Mouse (Mus musculus) CH12.LX (cell line): ENCODE data around the gene Catsperz. TPM values are rescaled to one million over a fixed set of nuclear protein-coding genes. Genes with fewer than 3 reads are reported as not detected.

Source experiments
- DNase-seq: peaks from one replicate; pipeline ENCODE4 v3.0.0-alpha.2; 2013; ENCODE audit errors: extremely low read depth
- H3K27ac ChIP-seq: 2 replicates; pipeline ENCODE4 v1.5.1; 2012; ENCODE audit warnings: low read depth, mild to moderate bottlenecking, control low read depth, moderate library complexity; ENCODE audit not compliant: insufficient read depth
- H3K27me3 ChIP-seq: replicated peaks from 2 replicates; pipeline ENCODE3; 2012; ENCODE audit warnings: inconsistent platforms
- H3K36me3 ChIP-seq, 2 experiments: replicated peaks in 1 of 2; 2 replicates each; pipeline versions ENCODE3 to v1.6.1; 2012; ENCODE audit warnings: inconsistent platforms in 1 of 2, low read length in 1 of 2, mild to moderate bottlenecking in 1 of 2, mixed read lengths in 1 of 2, moderate library complexity in 1 of 2; ENCODE audit not compliant: control insufficient read depth in 1 of 2, insufficient read depth in 1 of 2
- H3K4me1 ChIP-seq, 2 experiments: 2 replicates each; pipeline ENCODE4 v1.6.1; 2012; ENCODE audit warnings: inconsistent platforms in 1 of 2, moderate library complexity in 1 of 2; ENCODE audit not compliant: insufficient read depth in 2 of 2, control insufficient read depth in 1 of 2
- H3K4me2 ChIP-seq: 2 replicates; pipeline ENCODE4 v1.6.1; 2012; ENCODE audit warnings: low read depth, mild to moderate bottlenecking, control low read depth; ENCODE audit not compliant: poor library complexity, insufficient read depth, severe bottlenecking
- H3K4me3 ChIP-seq, 3 experiments: fragments of 150-350 bp in 1 of 3; sonication (generic) in 1 of 3; replicated peaks in 1 of 3; 2 replicates each; pipeline versions ENCODE3 to v1.5.1; 2011 to 2012; ENCODE audit warnings: low read depth in 2 of 3, low read length in 2 of 3, mild to moderate bottlenecking in 2 of 3, moderate library complexity in 2 of 3, control low read depth in 1 of 3, improper control_type of control experiment in 1 of 3, inconsistent platforms in 1 of 3, mixed read lengths in 1 of 3; ENCODE audit not compliant: poor library complexity in 1 of 3
- H3K79me2 ChIP-seq: replicated peaks from 2 replicates; pipeline ENCODE4 v1.6.1; 2012; ENCODE audit warnings: mild to moderate bottlenecking, moderate library complexity; ENCODE audit not compliant: control insufficient read depth, poor library complexity, insufficient read depth, severe bottlenecking; ENCODE audit errors: extremely low read depth
- H3K9ac ChIP-seq: 2 replicates; pipeline ENCODE4 v1.6.1; 2012; ENCODE audit warnings: low read depth, mild to moderate bottlenecking, control low read depth, moderate library complexity; ENCODE audit not compliant: insufficient read depth
- H3K9me3 ChIP-seq: replicated peaks from 2 replicates; pipeline ENCODE3; 2012; ENCODE audit warnings: low read length, inconsistent platforms, mixed read lengths
- BHLHE40 ChIP-seq: IDR thresholded peaks from 2 replicates; pipeline ENCODE4 v1.6.1; 2011; ENCODE audit warnings: mild to moderate bottlenecking, low read depth, low read length, improper control_type of control experiment
- CHD1 ChIP-seq: IDR thresholded peaks from 2 replicates; pipeline ENCODE4 v1.6.1; 2012; ENCODE audit warnings: low read depth, low read length, improper control_type of control experiment, inconsistent platforms
- CHD2 ChIP-seq: IDR thresholded peaks from 2 replicates; pipeline ENCODE4 v1.6.1; 2011; ENCODE audit warnings: low read length, improper control_type of control experiment
- CTCF ChIP-seq, 2 experiments: IDR thresholded peaks in 1 of 2; conservative IDR thresholded peaks in 1 of 2; 2 replicates each; pipeline ENCODE4 v1.5.1; 2011 to 2012; ENCODE audit warnings: low read depth in 2 of 2, low read length in 2 of 2, improper control_type of control experiment in 1 of 2, inconsistent platforms in 1 of 2, mild to moderate bottlenecking in 1 of 2, moderate library complexity in 1 of 2
- ELF1 ChIP-seq: IDR thresholded peaks from 2 replicates; pipeline ENCODE4 v1.6.1; 2014; ENCODE audit warnings: low read depth, mild to moderate bottlenecking, inconsistent platforms, low read length, improper control_type of control experiment
- EP300 ChIP-seq: IDR thresholded peaks from 2 replicates; pipeline ENCODE4 v1.6.1; 2011; ENCODE audit warnings: low read length, improper control_type of control experiment
- ETS1 ChIP-seq: conservative IDR thresholded peaks from 2 replicates; pipeline ENCODE4 v1.6.1; 2012; ENCODE audit warnings: low read depth, mild to moderate bottlenecking, inconsistent platforms, low read length, improper control_type of control experiment, moderate library complexity
- GABPA ChIP-seq: IDR thresholded peaks from 2 replicates; pipeline ENCODE4 v1.6.1; 2012; ENCODE audit warnings: low read depth, low read length, improper control_type of control experiment, inconsistent platforms; ENCODE audit not compliant: insufficient replicate concordance
- IRF4 ChIP-seq: IDR thresholded peaks from 2 replicates; pipeline ENCODE4 v1.6.1; 2014; ENCODE audit warnings: low read depth, mild to moderate bottlenecking, inconsistent platforms, low read length, improper control_type of control experiment
- JUN ChIP-seq: IDR thresholded peaks from 2 replicates; pipeline ENCODE4 v1.6.1; 2011; ENCODE audit warnings: low read depth, mild to moderate bottlenecking, low read length, improper control_type of control experiment, moderate library complexity; ENCODE audit not compliant: insufficient read depth
- JUND ChIP-seq: conservative IDR thresholded peaks from 2 replicates; pipeline ENCODE4 v1.6.1; 2011; ENCODE audit warnings: low read depth, low read length, improper control_type of control experiment
- KAT2A ChIP-seq: IDR thresholded peaks from 2 replicates; pipeline ENCODE4 v1.6.1; 2012; ENCODE audit warnings: low read length, improper control_type of control experiment, inconsistent platforms; ENCODE audit not compliant: insufficient replicate concordance
- MAFK ChIP-seq: IDR thresholded peaks from 2 replicates; pipeline ENCODE4 v1.6.1; 2011; ENCODE audit warnings: low read length, improper control_type of control experiment; ENCODE audit not compliant: insufficient replicate concordance
- MAZ ChIP-seq: IDR thresholded peaks from 2 replicates; pipeline ENCODE4 v1.6.1; 2012; ENCODE audit warnings: low read depth, mild to moderate bottlenecking, inconsistent platforms, low read length, improper control_type of control experiment, moderate library complexity
- MEF2A ChIP-seq: IDR thresholded peaks from 2 replicates; pipeline ENCODE4 v1.6.1; 2014; ENCODE audit warnings: low read depth, mild to moderate bottlenecking, inconsistent platforms, low read length, improper control_type of control experiment, borderline replicate concordance
- NELFE ChIP-seq: IDR thresholded peaks from 2 replicates; pipeline ENCODE4 v1.6.1; 2011; ENCODE audit warnings: low read depth, low read length, improper control_type of control experiment
- NRF1 ChIP-seq: IDR thresholded peaks from 2 replicates; pipeline ENCODE4 v1.6.1; 2014; ENCODE audit warnings: low read depth, mild to moderate bottlenecking, inconsistent platforms, low read length, improper control_type of control experiment, moderate library complexity
- POLR2A ChIP-seq: IDR thresholded peaks from 2 replicates; pipeline ENCODE4 v1.6.1; 2011; ENCODE audit warnings: low read depth, mild to moderate bottlenecking, improper control_type of control experiment, low read length
- POLR2AphosphoS2 ChIP-seq: IDR thresholded peaks from 2 replicates; pipeline ENCODE4 v1.6.1; 2011; ENCODE audit warnings: low read depth, low read length, improper control_type of control experiment
- RAD21 ChIP-seq: IDR thresholded peaks from 2 replicates; pipeline ENCODE4 v1.6.1; 2011; ENCODE audit warnings: low read depth, mild to moderate bottlenecking, low read length, improper control_type of control experiment, moderate library complexity
- SIN3A ChIP-seq: IDR thresholded peaks from 2 replicates; pipeline ENCODE4 v1.6.1; 2012; ENCODE audit warnings: low read length, improper control_type of control experiment, inconsistent platforms
- SMC3 ChIP-seq: IDR thresholded peaks from 2 replicates; pipeline ENCODE4 v1.6.1; 2011; ENCODE audit warnings: low read depth, low read length, improper control_type of control experiment
- TBP ChIP-seq: conservative IDR thresholded peaks from 2 replicates; pipeline ENCODE4 v1.6.1; 2011; ENCODE audit warnings: low read depth, low read length, improper control_type of control experiment
- TCF12 ChIP-seq: IDR thresholded peaks from 2 replicates; pipeline ENCODE4 v1.6.1; 2014; ENCODE audit warnings: low read depth, mild to moderate bottlenecking, inconsistent platforms, low read length, improper control_type of control experiment
- USF1 ChIP-seq: IDR thresholded peaks from 2 replicates; pipeline ENCODE4 v1.6.1; 2014; ENCODE audit warnings: low read depth, mild to moderate bottlenecking, inconsistent platforms, low read length, improper control_type of control experiment
- USF2 ChIP-seq: conservative IDR thresholded peaks from 2 replicates; pipeline ENCODE4 v1.6.1; 2011; ENCODE audit warnings: low read depth, low read length, improper control_type of control experiment
- ZC3H11A ChIP-seq: IDR thresholded peaks from 2 replicates; pipeline ENCODE4 v1.6.1; 2012; ENCODE audit warnings: low read depth, mild to moderate bottlenecking, inconsistent platforms, low read length, improper control_type of control experiment
- ZKSCAN1 ChIP-seq: IDR thresholded peaks from 2 replicates; pipeline ENCODE4 v1.6.1; 2012; ENCODE audit warnings: low read depth, inconsistent platforms, low read length, improper control_type of control experiment, borderline replicate concordance
- ZMIZ1 ChIP-seq: IDR thresholded peaks from 2 replicates; pipeline ENCODE4 v1.6.1; 2012; ENCODE audit warnings: low read depth, mild to moderate bottlenecking, inconsistent platforms, low read length, improper control_type of control experiment
- dilution Hi-C: fragments of 300-500 bp; cut with MboI; formaldehyde crosslinking; loops from 2 replicates; pipeline ENCODE4 v1.14.3; 2020; ENCODE audit warnings: low sequenced_read_pairs; ENCODE audit not compliant: extremely low pct_unique_long_range_greater_than_20kb, extremely low pct_ligation_motif_present
- in situ Hi-C: fragments of 300-500 bp; cut with MboI; formaldehyde crosslinking; loops from 3 replicates; pipeline ENCODE4 v1.14.3; 2019; ENCODE audit warnings: low sequenced_read_pairs, low pct_ligation_motif_present, low pct_unique_long_range_greater_than_20kb, mixed read lengths
- polyA plus RNA-seq: library from polyadenylated mRNA; unstranded; fragments of >175 nt; gene quantifications from 2 replicates; pipeline ENCODE4 v1.2.1, GENCODE M21; 2012; ENCODE audit warnings: low read depth; ENCODE audit not compliant: insufficient read length
- total RNA-seq, 2 experiments: library from RNA; depleted of rRNA; stranded (reverse); fragments of 300-350 nt in 1 of 2; fragments of >200 nt in 1 of 2; gene quantifications; 2 replicates each; pipeline ENCODE4 v1.2.3; 2012 to 2014

The Catsperz gene
- total RNA-seq (2012; rRNA removed) (not detected in 2 replicates), total RNA-seq (2014; rRNA removed) (not detected in 2 replicates), polyA plus RNA-seq (1.2 TPM in 1 of 2 replicates, not detected in the other)

- no peak within 1 kb of the TSS for H3K9ac ChIP-seq
- no peak within 1 kb of the TSS for H3K4me3 ChIP-seq
- 0 out of 2 replicates have a peak, but pooled peaks cover 3% of the 10 kb centered on the region for H3K79me2 ChIP-seq
- peaks cover 3% of the 10 kb centered on the region for H3K27me3 ChIP-seq
- H3K27ac ChIP-seq, result no peak within 1 kb of the TSS
- no peak for TF ChIP-seq EP300
- no peak for TF ChIP-seq MEF2A
- no peak for TF ChIP-seq JUN
- TF ChIP-seq CHD2, result no peak
- no peak for TF ChIP-seq USF1
- no peak for TF ChIP-seq CHD1
- no peak for TF ChIP-seq CTCF (conservative IDR thresholded peaks at IDR 0.05 in 1 of 2, IDR thresholded peaks at IDR 0.05 in 1 of 2; ENCODE audit: low read depth in 2 of 2, low read length in 2 of 2)
- no peak for TF ChIP-seq ZMIZ1
- TF ChIP-seq ZKSCAN1, result no peak
- no peak for TF ChIP-seq ZC3H11A
- no peak for TF ChIP-seq SMC3
- TF ChIP-seq JUND, result no peak
- TF ChIP-seq POLR2A, result no peak
- no peak for TF ChIP-seq USF2
- no peak for TF ChIP-seq ETS1
- TF ChIP-seq TBP, result no peak
- TF ChIP-seq BHLHE40, result no peak
- H3K9me3 ChIP-seq, result no peaks in the 10 kb centered on the region
- peaks cover 0 to under 1% of the 10 kb centered on the region in 2 experiments for H3K36me3 ChIP-seq
- H3K4me1 ChIP-seq, result peaks cover 6 to 20% of the 10 kb centered on the region in 2 experiments
- DNase-seq, result no peak
- in situ Hi-C loops, result no loop called here
- peak within 1 kb of the TSS; percentile 58 for H3K4me2 ChIP-seq
- dilution Hi-C loops, result no loop called here
These were observed at the start of gene Catsperz for GRCm38 (mm10) chr19:6925307-6925573. Gene Catsperz, minus strand, starts transcription at chr19:6925380.

GRCm38 (mm10) chr19:6974211-6975205 is 49.3 kb upstream of the Catsperz start, which contains the start of gene Ppp1r14b:
Gene Ppp1r14b, plus strand, starts transcription at chr19:6974968.
- in situ Hi-C loops, result no loop called here
- peaks cover 14 to 25% of the 10 kb centered on the region in 2 experiments for H3K36me3 ChIP-seq
- H3K4me3 ChIP-seq, result peak within 1 kb of the TSS; percentile 79 to 87 (median 85)
- peak within 1 kb of the TSS; percentile 54 for H3K27ac ChIP-seq
- H3K9ac ChIP-seq, result peak within 1 kb of the TSS; percentile 73
- no peaks in the 10 kb centered on the region for H3K9me3 ChIP-seq
- H3K4me1 ChIP-seq, result peaks cover 19 to 60% of the 10 kb centered on the region in 2 experiments
- peaks cover 3% of the 10 kb centered on the region for H3K27me3 ChIP-seq
- dilution Hi-C loops, result no loop called here
- H3K79me2 ChIP-seq, result peaks cover 29% of the 10 kb centered on the region
- DNase-seq, result peak; percentile 90
- H3K4me2 ChIP-seq, result peak within 1 kb of the TSS; percentile 75
- no peak for TF ChIP-seq JUND
- TF ChIP-seq ELF1, result peak; percentile 77
- TF ChIP-seq CTCF (conservative IDR thresholded peaks at IDR 0.05 in 1 of 2, IDR thresholded peaks at IDR 0.05 in 1 of 2; ENCODE audit: low read depth in 2 of 2, low read length in 2 of 2), result no peak
- TF ChIP-seq BHLHE40, result peak; percentile 74
- no peak for TF ChIP-seq RAD21
- TF ChIP-seq IRF4, result no peak; the same call in 1 of the 2 replicates
- no peak for TF ChIP-seq TCF12
- peak; percentile 79; the same call in 1 of the 2 replicates for TF ChIP-seq MAZ
- no peak for TF ChIP-seq MAFK
- peak; percentile 69 for TF ChIP-seq USF1
- TF ChIP-seq EP300, result no peak
- no peak for TF ChIP-seq ZKSCAN1
- peak; percentile 96 for TF ChIP-seq SIN3A
- TF ChIP-seq POLR2AphosphoS2, result peak; percentile 52; the same call in 1 of the 2 replicates
- no peak for TF ChIP-seq JUN
- peak; percentile 79 for TF ChIP-seq NELFE
- no peak for TF ChIP-seq NRF1
- TF ChIP-seq KAT2A, result 0 out of 2 replicates have a peak, but pooled peaks have one; percentile 14
- TF ChIP-seq GABPA, result no peak
- TF ChIP-seq CHD2, result no peak
- peak; percentile 46 for TF ChIP-seq USF2
